Mouse (Mus musculus): ENCODE measurements at regions not wholly inside any gene's neighbourhood (a gene's known extent, or its start where the extent isn't known, plus 50 kb on each side); places are given as distances from the start of the nearest gene placed in this dataset.
"Not testable (repeated sequence)": the region's sequence is repeated elsewhere in the genome, so short reads cannot be mapped to it uniquely, and the experiment has no call there.

DNA sequence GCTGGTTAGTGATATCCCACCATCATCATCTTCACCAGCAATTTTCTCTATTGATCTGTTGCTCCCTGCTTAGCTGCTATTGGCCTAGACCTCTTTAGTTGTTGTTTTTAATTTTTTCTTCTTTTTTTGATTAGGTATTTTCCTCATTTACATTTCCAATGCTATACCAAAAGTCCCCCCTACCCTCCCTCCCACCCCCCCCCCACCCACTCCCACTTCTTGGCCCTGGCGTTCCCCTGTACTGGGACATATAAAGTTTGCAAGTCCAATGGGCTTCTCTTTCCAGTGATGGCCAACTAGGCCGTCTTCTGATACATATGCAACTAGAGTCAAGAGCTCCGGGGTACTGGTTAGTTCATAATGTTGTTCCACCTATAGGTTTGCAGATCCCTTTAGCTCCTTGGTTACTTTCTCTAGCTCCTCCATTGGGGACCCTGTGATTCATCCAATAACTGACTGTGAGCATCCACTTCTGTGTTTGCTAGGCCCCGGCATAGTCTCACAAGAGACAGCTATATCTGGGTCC, 386.7 kb upstream of the Pcdh10 start:
- H3K36me3 ChIP-seq (replicated peaks); H3K4me2 ChIP-seq; H3K4me3 ChIP-seq (replicated peaks); H3K27ac ChIP-seq; H3K4me1 ChIP-seq; H3K27me3 ChIP-seq; H3K9me3 ChIP-seq; H3K9ac ChIP-seq: not testable (repeated sequence)
- peak; percentile 77 for ATAC-seq (ENCODE audit: low FRiP score)
- 90% methylated on average over 4 of the region's 4 CpGs for WGBS

Data from forebrain, embryonic 12.5 days (tissue).